Mouse (Mus musculus): ENCODE measurements around the gene Lsm10.

- TF ChIP-seq CTCF (IDR thresholded peaks at IDR 0.05) (no peak), EP300 (IDR thresholded peaks at IDR 0.05) (no peak)
Observed at GRCm38 (mm10) chr4:126115411-126115810, 19.0 kb downstream of the Lsm10 start.

Data from lung, postnatal 0 days (tissue).